Mouse (Mus musculus) left cerebral cortex, adult 2 months (tissue): ENCODE data around the gene Rhbdd3. TPM values are rescaled to one million over a fixed set of nuclear protein-coding genes. Genes with fewer than 3 reads are reported as not detected.
"Not testable (repeated sequence)": the region's sequence is repeated elsewhere in the genome, so short reads cannot be mapped to it uniquely, and the experiment has no call there.

Source experiments
- DNase-seq, 2 experiments: peaks; one replicate each; pipeline ENCODE4 v3.0.0; 2021 to 2022; ENCODE audit warnings: low spot score in 2 of 2, mixed read lengths in 1 of 2; ENCODE audit errors: extremely low spot score in 1 of 2
- H3K27ac ChIP-seq: fragments of 200-600 bp; 2 replicates; pipeline ENCODE4 v1.8.1; 2022
- H3K4me3 ChIP-seq: fragments of 200-600 bp; 2 replicates; pipeline ENCODE4 v1.8.1; 2022
- CTCF ChIP-seq: fragments of 200-600 bp; IDR thresholded peaks from 2 replicates; pipeline ENCODE4 v1.8.1; 2022; ENCODE audit warnings: antibody characterized with exemption, mild to moderate bottlenecking, moderate library complexity
- intact Hi-C: fragments of 180-260 bp; cut with DNase I; formaldehyde crosslinking; loops from one replicate; pipeline ENCODE4 v1.15.1; 2025
- total RNA-seq, 2 experiments: library from RNA; stranded (reverse); gene quantifications; 2 replicates each; pipeline ENCODE4 v1.2.3; 2021

Gene Rhbdd3
- total RNA-seq, 2 experiments from 2014 or later: 23.7 to 28.0 TPM

DNA sequence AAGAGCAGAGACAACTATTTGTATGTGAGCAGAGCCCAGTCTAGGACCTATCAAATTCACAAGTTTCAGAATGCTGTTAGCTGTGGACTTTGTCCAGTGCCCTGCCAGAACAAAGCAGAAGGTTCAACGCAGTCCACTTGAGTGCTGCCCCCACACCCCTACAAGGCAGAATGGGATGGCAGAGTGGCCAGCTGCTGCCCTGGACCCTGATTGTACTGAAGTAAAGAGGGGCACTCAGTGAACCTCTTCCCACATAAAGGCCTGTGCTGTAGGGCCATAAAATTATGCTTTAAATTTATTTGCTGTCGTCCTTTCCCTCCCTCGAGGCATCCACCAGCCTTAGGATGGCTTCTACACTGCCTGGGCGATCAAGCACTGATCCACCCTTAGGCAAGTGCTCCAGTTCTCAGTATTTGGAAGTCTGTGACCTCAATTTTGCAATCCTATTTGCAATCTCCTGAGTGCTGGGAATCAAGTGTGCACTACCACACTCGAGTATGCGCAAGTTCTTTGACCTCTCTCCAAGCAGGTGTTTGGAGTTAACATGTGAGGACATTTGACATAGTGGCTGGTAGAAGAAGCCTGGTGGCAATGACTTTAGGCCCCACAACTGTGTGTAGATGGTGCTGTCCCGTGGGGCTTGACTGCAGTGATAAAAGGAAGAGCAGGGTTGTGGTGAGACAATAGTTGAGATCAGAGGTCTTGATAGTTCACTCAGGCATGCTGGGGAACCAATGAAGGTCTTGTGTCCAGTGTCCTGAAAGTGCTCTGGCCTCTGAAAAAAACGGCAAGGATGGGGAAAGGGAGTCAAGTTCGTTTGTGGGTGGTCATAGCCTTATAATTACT lies 30.4 kb upstream of the Rhbdd3 start:
- intact Hi-C loops: no loop called here
- DNase-seq: no peak
- TF ChIP-seq CTCF: no peak
- Histone ChIP-seq H3K4me3 (no peak overlapping the region), H3K27ac (no peak overlapping the region)

DNA sequence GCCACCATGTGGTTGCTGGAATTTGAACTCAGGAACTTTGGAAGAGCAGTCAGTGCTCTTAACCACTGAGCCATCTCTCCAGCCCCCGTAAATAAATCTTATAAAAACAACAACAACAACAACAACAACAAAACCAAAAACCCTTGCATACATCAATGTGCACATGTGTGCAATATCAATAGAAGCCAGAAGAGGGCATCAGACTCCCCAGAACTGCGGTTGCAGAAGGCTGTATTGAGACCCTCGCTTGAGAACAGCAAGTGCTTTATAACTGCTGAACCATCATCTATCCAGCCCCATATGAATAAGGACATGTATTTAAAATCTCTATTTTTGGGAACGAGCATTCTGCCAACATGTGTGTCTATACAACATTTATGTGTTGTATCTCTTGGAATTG lies 23.8 kb upstream of the Rhbdd3 start:
- no peak overlapping the region for H3K27ac ChIP-seq
- TF ChIP-seq CTCF: peak; percentile 62
- intact Hi-C loops: no loop called here
- no peak overlapping the region for H3K4me3 ChIP-seq
- DNase-seq: no peak

DNA sequence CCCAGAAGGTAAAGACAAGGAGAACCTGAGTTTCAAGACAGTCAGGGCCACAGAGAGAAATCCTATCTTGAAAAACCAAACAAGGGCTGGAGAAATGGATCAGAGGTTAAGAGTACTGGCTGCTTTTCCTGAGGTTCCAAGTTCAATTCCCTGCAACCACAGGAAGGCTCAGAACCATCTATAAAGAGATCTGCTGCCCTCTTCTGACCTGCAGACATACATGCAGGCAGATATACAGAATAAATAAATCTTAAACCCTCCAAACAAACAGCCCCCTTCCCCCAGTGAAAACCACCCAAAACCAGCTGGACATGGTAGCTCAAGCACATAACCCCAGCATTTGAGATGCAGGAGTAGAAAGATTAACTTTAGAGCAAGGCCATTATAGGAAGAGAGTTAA lies 23.0 kb upstream of the Rhbdd3 start:
- intact Hi-C loops: no loop called here
- peak; percentile 26 for TF ChIP-seq CTCF
- H3K4me3 ChIP-seq: no peak overlapping the region
- no peak for DNase-seq
- no peak overlapping the region for H3K27ac ChIP-seq

DNA sequence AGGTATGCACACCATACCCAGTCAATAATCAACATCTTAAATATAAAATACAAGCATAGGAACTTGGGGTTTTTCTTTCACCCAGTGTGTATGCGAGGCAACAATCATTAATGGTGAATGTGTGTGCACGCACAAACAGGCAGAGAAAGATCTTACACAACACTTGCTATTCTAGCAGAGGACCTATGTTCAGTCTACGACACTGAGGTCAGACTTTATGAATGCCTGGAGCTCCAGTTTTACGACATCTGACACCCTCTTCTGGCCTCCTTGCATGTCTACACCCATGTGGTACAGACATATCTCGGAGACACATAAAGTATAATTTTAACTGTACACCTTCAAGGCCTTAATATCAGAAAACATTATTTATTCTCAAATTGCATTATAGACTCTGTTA lies 21.9 kb upstream of the Rhbdd3 start:
- intact Hi-C loops: not testable (repeated sequence)

DNA sequence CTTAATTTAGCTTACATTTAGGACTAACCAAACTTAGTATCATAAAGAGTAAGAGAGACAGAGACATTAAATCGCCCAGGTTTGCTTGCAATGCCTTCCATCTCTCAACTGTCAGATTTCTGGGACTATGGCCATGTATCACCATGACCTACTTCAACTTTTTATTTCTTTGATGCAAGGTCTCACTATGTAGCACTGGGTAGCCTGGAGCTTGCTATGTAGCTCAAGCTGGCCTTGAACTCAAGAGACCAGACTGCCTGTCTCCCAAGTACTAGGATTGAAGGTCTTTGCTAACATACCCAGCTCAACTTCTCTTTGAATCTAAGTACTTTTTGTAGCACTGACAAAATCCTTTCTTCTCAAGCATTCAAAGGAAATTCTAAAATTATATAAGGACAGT lies 9.6 kb upstream of the Rhbdd3 start:
- H3K4me3 ChIP-seq: no peak overlapping the region
- H3K27ac ChIP-seq: no peak overlapping the region
- intact Hi-C loops: no loop called here
- DNase-seq: no peak
- TF ChIP-seq CTCF: no peak

More for the DNA sequence above, 21.9 kb upstream of the Rhbdd3 start:
- not testable (repeated sequence) for H3K4me3 ChIP-seq, H3K27ac ChIP-seq, DNase-seq

DNA sequence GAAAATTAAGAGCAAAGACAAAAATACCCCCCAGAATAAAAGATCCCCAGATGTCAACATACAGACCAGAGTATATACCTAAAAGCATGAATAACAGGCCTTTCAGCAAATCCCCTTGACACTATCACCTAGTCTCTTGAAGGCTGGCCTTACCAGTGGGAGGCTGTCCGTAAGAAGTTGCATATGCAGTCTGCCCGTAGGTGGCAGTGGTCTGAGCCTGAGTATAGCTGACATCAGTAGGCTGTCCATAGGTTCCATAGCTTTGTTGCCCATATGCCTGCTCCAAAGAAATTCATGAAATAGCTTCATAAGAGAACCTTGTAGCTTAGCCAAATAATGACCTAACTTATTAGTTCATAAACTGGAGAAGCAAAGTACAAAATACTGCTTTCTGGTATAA lies 7.0 kb upstream of the Rhbdd3 start:
- intact Hi-C loops: no loop called here
- TF ChIP-seq CTCF: peak; percentile 32
- Histone ChIP-seq H3K27ac (no peak overlapping the region), H3K4me3 (no peak overlapping the region)
- DNase-seq: no peak

DNA sequence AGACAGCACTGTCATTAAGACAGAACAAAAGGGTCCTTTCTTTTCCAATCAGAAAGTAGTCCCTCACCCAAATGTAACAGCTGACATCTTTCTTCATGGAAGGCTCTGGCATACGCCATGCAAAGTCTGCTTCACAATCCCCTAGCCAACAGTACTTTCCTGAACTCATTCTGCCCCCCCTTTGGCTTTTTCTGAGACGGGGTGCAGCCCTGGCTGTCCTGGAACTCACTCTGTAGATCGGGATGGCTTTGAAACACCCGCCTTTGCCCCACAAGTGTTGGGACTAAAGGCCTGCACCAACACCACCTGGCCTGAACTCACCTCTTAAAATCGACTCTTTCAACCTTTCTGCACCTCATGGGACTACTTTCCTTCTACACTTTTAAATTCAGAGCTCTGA lies 2.8 kb upstream of the Rhbdd3 start:
- H3K27ac ChIP-seq: no peak overlapping the region
- no peak for TF ChIP-seq CTCF
- intact Hi-C loops: loop anchor here (5.0 kb wide), 1 partner anchor 666 kb away; the partner anchor contains the start of gene Urgcp
- no peak for DNase-seq
- H3K4me3 ChIP-seq: no peak overlapping the region

DNA sequence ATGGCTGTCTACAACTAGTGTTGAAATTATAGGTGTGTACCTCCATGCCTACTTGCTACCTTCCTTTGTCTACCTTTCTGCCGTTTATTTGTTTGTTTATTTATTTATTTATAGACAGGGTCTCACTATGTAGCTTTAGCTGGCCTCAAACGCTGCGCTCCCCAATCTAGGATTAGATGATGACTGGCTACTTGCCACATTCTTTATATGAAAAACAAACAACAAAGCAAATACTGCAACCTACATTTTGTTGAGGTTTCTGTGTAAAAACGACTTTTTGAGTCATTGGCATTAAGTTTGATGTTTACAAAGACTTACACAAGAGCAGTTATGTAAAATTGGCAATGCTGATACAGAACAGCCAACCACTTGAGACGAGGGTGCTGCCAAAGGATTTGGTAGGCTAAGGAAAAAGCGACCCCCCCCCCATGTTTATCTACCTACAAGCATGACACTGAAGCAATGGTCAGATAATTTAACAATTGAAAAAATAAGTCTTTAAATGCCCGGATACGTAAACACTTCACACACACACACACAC lies 2.2 kb upstream of the Rhbdd3 start:
- Histone ChIP-seq H3K4me3 (no peak overlapping the region), H3K27ac (no peak overlapping the region)
- intact Hi-C loops: loop anchor here (5.0 kb wide), 1 partner anchor 666 kb away; the partner anchor contains the start of gene Urgcp
- no peak for TF ChIP-seq CTCF
- DNase-seq: no peak

DNA sequence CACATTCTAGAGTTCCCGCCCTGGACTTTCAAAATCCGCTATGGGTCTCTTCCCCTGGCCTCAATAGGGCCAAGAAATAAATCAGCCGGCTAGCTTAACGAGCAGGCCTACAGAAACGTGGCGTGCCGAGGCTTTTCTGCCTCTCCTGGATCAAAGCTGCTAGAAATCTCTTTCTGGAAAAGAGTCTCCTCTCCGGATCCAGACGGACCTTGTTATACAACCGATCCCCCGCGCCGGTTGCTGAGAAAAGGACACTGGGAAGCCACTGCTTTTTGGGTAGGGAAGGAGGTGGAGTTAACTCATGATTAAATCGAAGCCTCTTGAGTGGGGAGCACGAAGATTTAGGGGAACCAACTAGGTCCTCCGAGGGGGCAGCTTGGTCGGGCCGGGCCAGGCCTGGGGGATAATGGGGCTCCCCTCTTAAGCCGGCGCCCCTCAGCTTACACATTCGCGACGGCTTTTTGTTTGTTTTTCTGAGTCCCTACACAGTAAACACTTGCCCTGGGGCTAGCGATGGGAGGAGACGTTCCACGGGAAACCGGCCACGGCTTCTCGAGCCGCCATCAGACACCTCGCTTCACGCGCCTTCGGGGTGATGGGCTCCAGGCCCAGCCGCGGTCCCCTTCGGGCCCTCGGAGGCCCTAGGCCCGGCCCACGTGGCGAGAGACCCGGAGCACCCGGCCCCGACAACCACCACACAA lies 541 bp upstream of the Rhbdd3 start:
- intact Hi-C loops: loop anchor here (5.0 kb wide), 1 partner anchor 664 kb away; the partner anchor contains the start of gene Urgcp
- no peak for TF ChIP-seq CTCF
- Histone ChIP-seq H3K4me3 (peak overlapping the region; percentile 85), H3K27ac (peak overlapping the region; percentile 100)
- DNase-seq: peak; percentile 58 to 61

DNA sequence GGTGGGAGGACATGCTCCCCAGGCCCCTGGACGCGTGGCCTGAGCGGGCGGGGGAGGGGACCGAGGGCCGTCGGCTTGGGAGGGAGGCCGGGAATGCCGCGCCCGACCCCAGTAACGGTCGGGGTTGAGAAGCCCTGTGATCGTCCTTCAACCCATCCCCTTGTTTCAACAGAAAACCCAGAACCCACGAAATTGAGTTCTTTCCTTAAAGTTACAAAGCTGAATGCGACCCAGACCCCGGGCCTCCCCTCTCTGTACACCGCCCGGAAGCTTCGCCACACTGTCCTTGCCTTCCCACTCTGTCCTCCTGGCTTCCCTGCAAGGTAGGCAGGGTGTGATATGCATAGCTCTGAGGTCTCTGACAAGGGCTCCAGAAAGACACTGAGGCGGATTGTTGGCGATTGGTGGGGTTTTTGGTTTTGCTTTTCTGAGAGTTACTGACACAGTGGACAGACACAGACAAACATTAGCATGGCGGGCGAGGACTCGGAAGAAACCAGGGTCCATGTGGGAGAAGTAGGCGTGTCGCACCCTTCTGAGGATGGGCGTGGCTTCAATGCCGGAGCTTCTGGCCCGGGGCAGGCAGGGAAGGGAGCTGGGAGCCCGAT lies 954 bp downstream of the Rhbdd3 start:
- TF ChIP-seq CTCF: no peak
- peak overlapping the region; percentile 100 for H3K27ac ChIP-seq
- intact Hi-C loops: loop anchor here (5.0 kb wide), 1 partner anchor 663 kb away; the partner anchor contains the start of gene Urgcp
- peak overlapping the region; percentile 85 for H3K4me3 ChIP-seq
- peak; percentile 72 to 76 for DNase-seq

DNA sequence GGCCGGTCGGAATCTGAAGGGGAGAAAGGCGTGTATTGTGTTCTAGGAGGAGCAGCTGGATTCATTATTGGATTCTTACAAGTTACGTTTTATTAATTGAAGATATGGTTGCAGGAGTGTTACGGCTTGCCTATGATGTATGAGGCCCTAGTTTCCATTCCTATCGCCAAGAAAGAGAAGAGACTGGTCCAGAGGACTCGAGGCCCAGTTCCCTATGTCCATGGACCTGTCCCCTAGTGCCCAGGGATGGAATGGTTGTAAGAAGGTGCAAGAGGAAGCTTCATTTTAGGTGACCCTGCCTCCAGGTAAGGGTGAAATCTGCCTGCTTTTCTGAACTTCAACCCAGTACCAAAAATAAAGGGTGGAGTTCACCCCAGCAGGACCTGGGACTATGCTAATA lies 1.6 kb downstream of the Rhbdd3 start:
- DNase-seq: no peak
- Histone ChIP-seq H3K4me3 (peak overlapping the region; percentile 85), H3K27ac (peak overlapping the region; percentile 100)
- no peak; the same call in 1 of the 2 replicates for TF ChIP-seq CTCF
- intact Hi-C loops: no loop called here

DNA sequence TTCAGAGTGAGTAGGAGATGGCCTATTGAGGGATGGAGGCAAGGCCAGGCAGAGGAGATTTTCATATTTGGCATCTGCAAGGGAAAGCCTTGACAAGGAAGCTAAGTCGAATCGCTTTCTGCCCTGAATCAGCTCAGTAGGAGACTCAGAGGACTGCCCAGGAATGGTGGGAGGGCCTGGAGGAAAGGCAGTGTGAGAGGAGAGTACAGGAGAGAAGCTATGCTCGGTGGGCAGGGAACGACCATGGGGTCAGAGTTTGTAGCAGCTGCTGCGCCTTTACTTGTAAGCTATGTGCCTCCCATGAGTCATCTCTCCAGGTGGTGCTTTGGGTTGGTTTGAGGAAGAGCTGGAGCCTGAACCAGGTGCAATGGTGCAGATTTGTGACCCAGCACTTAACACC lies 2.1 kb downstream of the Rhbdd3 start:
- intact Hi-C loops: no loop called here
- DNase-seq: no peak
- TF ChIP-seq CTCF: no peak
- no peak overlapping the region for H3K4me3 ChIP-seq
- no peak overlapping the region; the same call in 1 of the 2 replicates for H3K27ac ChIP-seq
